ENCODE assay signal across 18 mouse cellular contexts in genomic region chrX:166915356-166915953, GRCm38 (mm10).
"Had no signal": no experiment of that assay in that cellular context is flagged by ENCODE, and none has a peak within 500 bp of the region (broad histone marks: within the 10 kb centered on the region; RNA-seq: fewer than 3 reads in every experiment).

No protein-coding gene starts in this region.

- DNase-seq: kidney, adult 18-20 months; kidney, adult 9 months; kidney, postnatal 14 days; layer of hippocampus, postnatal 36 days; liver, embryonic 13.5 days; lung, adult 2 months; lung, postnatal 36 days; retina, postnatal 1 day; thymus, adult 2 months; thymus, postnatal 25 days had no signal

- H3K9ac ChIP-seq: liver, embryonic 13.5 days; midbrain, embryonic 13.5 days; neural tube, embryonic 13.5 days had no signal

- H3K27ac ChIP-seq: left cerebral cortex, adult 2 months; liver, embryonic 13.5 days; midbrain, embryonic 10.5 days; midbrain, embryonic 13.5 days; neural tube, embryonic 13.5 days had no signal

- H3K27me3 ChIP-seq: liver, embryonic 13.5 days had no signal

- H3K9me3 ChIP-seq: liver, embryonic 13.5 days; midbrain, embryonic 13.5 days; neural tube, embryonic 13.5 days had no signal

- H3K4me1 ChIP-seq: liver, embryonic 13.5 days; midbrain, embryonic 10.5 days; midbrain, embryonic 13.5 days; neural tube, embryonic 13.5 days had no signal

- ATAC-seq: lung, postnatal 0 days; midbrain, embryonic 13.5 days; midbrain, embryonic 16.5 days had no signal

- H3K4me3 ChIP-seq: left cerebral cortex, adult 2 months; liver, embryonic 13.5 days; megakaryocyte, embryonic 14.5 days; midbrain, embryonic 10.5 days; midbrain, embryonic 13.5 days; myocyte; neural tube, embryonic 13.5 days had no signal

- H3K4me2 ChIP-seq: liver, embryonic 13.5 days; midbrain, embryonic 13.5 days; neural tube, embryonic 13.5 days had no signal

- H3K36me3 ChIP-seq: liver, embryonic 13.5 days; midbrain, embryonic 10.5 days; midbrain, embryonic 13.5 days; neural tube, embryonic 13.5 days had no signal
